Mouse (Mus musculus): Measurements from ENCODE around the gene Bcl7c. TPM values are rescaled to one million over a fixed set of nuclear protein-coding genes. Genes with fewer than 3 reads are reported as not detected.
"Not testable (repeated sequence)": the region's sequence is repeated elsewhere in the genome, so short reads cannot be mapped to it uniquely, and the experiment has no call there.

Gene Bcl7c
- total and polyA plus RNA-seq, 3 experiments, result 70.5 to 86.0 (median 70.9) TPM

DNA sequence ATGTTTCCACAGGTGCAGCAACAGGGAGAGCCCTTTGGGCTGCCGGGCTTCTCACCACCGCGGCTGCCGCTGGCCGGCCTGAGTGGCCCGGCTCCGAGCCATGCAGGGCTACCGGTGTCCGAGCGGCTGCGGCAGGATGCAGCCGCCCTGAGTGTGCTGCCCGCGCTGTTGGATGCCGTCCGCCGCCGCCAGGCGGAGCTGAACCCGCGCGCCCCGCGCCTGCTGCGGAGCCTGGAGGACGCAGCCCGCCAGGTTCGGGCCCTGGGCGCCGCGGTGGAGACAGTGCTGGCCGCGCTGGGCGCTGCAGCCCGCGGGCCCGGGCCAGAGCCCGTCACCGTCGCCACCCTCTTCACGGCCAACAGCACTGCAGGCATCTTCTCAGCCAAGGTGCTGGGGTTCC is 8.3 kb upstream of the Bcl7c start:
- DNase-seq, result peak; percentile 85

- no peak for DNase-seq
Measured at GRCm38 (mm10) chr7:127714816-127715215, 6.1 kb upstream of the Bcl7c start.

DNA sequence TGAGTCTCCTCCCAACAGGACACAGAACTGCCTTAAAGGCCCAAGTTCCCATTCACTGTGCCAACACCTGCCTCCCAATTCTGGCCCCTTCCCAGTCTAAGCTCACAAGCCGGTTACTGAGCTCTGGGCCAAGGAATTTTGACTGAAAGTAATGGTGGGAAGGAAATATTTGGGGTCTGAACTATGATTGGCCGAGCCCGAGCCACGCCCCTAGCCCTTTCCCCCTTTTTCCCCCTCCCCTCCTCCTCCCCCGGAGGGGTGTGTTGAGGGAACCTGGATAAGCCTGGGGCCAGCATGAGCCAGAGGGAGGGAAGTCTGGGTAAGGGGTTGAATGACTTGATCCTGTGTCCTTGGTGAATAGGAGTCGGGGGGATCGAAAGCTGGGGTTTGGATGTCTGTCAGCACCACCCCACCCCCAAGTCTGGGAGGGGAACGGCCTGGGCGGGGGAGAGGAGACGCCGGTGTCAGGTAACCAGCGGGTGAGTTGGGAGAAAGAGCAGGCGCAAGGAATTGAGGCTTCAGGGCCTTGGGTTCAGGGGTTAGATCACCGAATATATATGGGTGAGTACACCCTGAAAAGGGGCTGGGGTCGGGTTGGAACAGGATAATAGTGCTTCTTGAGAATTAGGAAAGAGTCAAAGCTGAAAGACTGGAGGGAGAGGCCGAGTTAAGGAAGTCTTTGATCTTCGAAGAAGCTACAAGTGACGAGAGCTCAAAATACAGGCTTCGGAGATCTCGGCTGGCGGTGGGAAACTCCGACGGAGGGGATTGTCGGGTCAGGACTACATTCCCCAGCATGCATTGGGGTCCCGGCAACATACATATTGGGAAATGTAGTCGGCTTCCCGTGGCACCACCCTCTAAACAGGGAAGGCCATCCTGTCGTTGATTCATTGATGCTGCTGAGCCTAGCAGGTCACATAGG is 4.0 kb upstream of the Bcl7c start, which contains the start of gene Ctf1:
TSS of gene Ctf1 (plus strand) at position 276 of the 925 bp plus-strand sequence.
- DNase-seq, result peak; percentile 83

- DNase-seq, result no peak
Measured at GRCm38 (mm10) chr7:127711456-127711855, 2.7 kb upstream of the Bcl7c start.

GRCm38 (mm10) chr7:127711031-127711430 is 2.3 kb upstream of the Bcl7c start:
- no peak for DNase-seq

GRCm38 (mm10) chr7:127709261-127709979 is 687 bp upstream of the Bcl7c start:
- DNase-seq, result no peak

- DNase-seq, result no peak
Measured at GRCm38 (mm10) chr7:127707957-127708206, 851 bp downstream of the Bcl7c start.

DNA sequence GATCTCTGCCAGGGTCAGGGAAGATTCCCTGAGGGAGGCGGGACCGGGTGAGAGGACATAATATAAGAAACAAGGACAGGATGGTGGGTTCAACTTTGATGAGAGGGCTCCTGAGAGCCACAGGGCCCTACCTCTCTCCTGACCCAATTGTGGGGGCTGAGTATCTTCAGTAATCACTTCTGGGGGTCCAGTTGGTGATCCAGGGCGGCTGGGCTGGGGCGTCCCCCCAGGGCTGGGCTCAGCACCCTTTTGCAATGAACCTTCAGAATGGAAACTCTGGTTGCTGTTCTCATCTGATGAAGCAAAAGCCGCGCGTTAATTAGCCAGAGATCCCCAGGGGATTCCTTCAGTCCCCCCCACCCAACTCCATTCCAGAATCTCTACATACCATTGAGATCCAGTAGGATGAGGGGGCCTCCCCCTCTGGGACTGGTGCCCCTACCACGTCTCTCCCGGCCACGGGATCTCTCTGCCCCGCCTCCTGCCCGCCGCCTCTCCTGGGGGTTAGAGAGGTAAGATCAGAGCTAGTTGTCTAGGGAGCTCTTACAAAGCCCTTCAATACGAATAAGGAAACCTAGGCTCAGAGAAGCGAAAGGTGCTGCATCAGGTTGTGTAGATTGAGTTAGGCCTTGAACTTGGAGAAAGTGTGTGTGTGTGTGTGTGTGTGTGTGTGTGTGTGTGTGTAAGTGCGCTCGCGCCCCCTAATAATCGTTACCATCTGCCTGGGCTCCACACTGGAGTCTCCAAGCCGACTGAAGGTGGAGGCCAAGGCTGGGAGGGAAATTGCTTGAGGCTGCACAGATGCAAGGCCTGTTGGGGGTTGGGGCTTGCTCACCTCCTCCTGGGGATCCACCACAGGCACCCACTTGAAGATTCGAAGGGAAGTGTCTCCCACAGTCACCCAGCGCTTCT is 1.4 kb downstream of the Bcl7c start:
- DNase-seq, result peak; percentile 27

DNA sequence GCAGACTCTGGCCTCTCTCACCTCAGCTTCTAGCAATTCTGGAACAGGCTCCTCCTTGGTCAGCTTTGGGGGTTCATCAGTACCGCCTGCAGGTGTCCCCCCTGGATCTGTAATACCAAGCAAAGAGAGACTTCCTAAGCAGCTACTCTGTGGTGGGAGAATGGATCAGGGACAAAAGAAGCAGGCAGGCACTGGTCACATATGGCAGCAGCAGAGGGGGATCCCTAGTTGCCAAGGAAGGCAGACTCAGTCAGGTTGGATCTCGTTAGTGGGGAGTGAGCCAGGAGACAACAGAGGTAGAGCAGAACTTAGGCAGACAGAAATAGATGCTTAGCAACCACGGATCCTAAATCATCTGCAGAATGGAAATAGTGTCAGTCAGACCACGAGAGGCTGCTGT is 3.0 kb downstream of the Bcl7c start:
- no peak for DNase-seq

DNA sequence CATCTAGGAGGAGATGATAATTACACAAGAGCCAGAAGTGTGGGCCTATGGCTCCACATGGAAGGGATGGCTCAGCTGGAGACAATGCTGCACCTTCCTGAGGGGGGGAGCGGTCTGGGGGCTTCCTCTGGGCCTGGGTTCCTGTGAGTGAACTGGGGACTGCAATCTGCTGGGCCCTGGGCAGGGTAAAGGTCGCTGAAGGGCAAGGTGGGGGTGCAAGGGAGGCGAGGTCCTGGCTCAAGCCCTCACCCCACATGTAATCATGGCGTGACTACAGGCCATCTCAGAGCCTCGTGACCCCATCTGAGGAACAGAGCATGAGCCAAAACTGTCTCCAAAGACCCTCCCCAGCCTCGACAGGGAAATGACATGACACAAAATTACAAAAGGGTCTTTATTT is 4.1 kb downstream of the Bcl7c start:
- DNase-seq, result no peak

DNA sequence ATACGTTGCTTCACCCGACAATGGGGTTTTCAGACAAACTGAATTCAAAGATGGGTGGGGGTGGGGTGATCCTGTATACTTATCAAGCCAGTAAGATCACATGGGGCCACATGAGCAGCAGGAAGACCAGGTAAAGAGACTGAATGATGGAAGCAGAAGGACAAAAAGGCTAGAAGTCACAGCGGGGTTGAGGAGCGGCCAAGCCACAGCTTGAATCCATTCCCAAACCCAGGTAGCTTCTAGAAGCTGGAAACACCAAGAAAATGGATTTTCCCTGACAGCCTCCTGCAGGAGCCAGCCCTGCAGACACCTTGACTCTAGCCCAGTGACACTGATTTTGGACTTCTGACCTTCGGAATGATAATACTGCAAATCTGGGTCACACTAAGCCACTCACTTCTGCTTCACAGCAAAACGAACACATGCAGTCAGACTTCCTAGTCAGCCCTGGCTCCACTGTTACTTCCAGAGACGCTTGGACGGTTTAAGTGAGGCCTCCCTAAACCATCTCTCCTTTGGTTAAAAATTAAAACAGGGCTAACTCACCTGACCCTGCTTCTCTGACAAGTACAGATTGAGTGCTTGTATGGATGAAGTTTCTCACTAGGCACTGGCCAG is 5.1 kb downstream of the Bcl7c start:
- DNase-seq, result no peak

GRCm38 (mm10) chr7:127700712-127701331 is 7.9 kb downstream of the Bcl7c start:
- no peak for DNase-seq

DNA sequence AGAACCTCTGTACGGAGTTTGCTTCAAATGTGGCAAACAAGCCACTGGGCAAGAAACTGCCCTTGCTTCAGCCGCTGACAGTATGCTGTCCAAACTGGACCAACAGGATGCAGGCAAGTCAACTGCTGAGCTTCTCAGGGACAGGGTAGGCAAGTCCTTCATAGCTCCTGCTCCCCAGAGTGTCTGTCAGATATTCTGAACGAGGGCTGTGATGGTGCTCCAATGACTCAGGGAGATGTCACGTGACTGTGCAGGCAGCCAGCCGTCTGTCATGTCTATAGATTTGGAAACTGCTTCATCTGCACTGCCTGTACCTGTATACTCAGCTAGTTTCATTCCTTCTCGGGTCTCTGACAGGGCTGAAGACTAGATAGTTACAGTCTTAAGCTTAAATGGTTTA is 9.7 kb downstream of the Bcl7c start:
- DNase-seq, result peak; percentile 75

DNA sequence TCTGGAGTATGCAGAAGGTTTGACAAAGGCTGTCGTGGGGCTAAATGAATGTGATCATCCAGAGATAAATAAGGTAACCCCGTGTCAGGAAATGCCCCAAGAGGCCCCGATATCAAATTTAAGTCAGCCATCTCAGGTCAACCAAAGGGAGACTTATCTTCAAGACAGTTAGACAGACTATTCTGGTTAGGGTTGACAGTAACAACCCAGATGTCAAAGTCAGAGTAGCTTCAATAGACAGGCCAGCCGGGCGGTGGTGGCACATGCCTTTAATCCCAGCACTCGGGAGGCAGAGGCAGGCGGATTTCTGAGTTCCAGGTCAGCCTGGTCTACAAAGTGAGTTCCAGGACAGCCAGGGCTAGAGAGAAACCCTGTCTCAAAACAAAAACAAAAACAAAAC is 15.0 kb downstream of the Bcl7c start:
- DNase-seq, result not testable (repeated sequence)

- DNase-seq, result no peak
Measured at GRCm38 (mm10) chr7:127693290-127693689, 15.4 kb downstream of the Bcl7c start.

- DNase-seq, result peak; percentile 90
Measured at GRCm38 (mm10) chr7:127691221-127691989, 17.3 kb downstream of the Bcl7c start.

GRCm38 (mm10) chr7:127689626-127690280 is 19.0 kb downstream of the Bcl7c start:
- DNase-seq, result peak; percentile 75

DNA sequence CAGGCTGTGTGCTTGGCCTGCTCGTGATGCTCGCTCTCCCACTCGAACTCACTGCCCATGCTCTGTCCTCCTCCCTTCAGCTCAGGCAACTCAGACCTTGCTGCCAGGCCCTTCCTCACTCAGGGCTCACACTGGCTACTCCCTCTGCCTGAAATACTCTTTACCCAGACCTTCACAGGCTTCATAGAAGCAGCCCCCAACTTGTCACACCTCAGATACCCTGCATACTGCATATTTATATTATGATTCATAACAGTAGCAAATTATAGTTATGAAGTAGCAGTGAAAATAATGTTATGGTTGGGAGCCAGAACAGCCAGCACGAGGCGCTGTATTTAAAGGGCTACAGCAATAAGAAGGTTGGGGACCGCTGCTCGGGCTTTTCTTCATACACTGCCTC is 19.8 kb downstream of the Bcl7c start:
- DNase-seq, result no peak

DNA sequence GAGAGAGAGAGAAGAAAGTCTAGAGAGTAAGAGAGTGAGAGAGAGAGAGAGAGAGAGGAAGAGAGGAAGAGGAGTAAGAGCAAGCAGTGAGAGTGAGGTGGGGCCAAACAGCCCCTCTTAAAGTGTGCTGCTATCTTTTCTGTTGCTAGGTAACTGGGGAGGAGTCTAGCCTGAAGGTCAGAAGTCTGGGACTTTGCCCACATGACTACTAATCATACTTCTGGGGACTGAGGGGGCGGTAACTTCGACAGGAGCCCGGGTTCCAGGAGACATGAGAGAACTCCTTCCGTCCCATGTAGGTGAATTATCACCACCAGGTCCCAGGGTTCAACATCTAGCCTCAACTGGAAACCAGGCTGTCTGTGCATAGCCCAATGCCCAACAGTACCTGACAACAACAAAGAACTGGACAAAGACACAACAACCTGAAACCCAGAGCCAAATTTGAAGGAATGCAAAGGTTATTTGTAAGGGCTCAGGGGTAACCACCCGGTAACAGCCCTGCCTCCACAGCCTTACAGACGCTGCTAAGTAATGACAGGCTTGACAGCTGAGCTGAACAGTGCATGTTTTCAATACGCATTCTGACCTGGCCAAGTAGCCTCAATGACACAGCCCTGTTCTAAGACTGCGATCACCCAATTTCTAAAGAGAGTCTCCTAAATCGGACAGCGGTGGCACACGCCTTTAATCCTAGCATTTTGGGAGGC is 21.8 kb downstream of the Bcl7c start:
- DNase-seq, result peak; percentile 72

All from adrenal gland, adult 2 months (tissue).